Mouse (Mus musculus) brain, embryonic 14.5 days (tissue): ENCODE results near the gene Hpcal4.

Experiments used
- CTCF ChIP-seq: fragments of 200-500 bp; IDR thresholded peaks from 2 replicates; pipeline ENCODE4 v1.5.1; 2012; ENCODE audit warnings: inconsistent platforms, mild to moderate bottlenecking, moderate library complexity, borderline replicate concordance; ENCODE audit not compliant: insufficient read depth, insufficient read length; ENCODE audit errors: extremely low read depth
- POLR2A ChIP-seq: fragments of 200-500 bp; IDR thresholded peaks from 2 replicates; pipeline ENCODE4 v1.6.1; 2012; ENCODE audit warnings: mild to moderate bottlenecking, inconsistent platforms, borderline replicate concordance; ENCODE audit not compliant: poor library complexity, insufficient read depth, insufficient read length, severe bottlenecking; ENCODE audit errors: extremely low read depth

DNA sequence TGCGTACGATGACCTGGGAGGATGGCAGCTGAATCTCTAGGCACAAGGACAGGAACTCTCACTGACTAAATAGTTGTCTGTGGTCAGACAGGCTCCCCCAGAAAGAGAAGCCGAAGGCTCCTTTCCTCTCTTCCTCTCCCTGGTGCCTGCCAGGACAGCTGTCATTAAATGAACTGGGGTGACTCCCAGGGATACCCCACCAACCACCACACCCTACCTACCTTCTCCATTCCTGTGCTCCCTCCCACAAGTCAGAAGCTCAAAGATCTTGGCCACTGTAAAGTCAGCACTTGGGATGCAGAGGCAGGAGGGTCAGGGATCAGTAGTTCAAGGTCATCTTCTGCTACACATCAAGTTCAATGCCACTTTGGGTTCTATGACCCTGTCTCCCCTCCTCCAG lies 49.8 kb downstream of the Hpcal4 start:
- TF ChIP-seq CTCF = no peak
- TF ChIP-seq POLR2A = no peak
